Mouse (Mus musculus) kidney, embryonic 14.5 days (tissue): ENCODE data around the gene Itm2c. TPM values are rescaled to one million over a fixed set of nuclear protein-coding genes. Genes with fewer than 3 reads are reported as not detected.

Experiments
- ATAC-seq: fragments of 200-750 bp; cut with Nextera tagmentation; 2 replicates; pipeline ENCODE4 v1.8.0; 2017; ENCODE audit warnings: moderate number of reproducible peaks, mild to moderate bottlenecking, moderate TSS enrichment, moderate library complexity; ENCODE audit not compliant: low FRiP score, low TSS enrichment
- H3K27ac ChIP-seq: fragments of 300-500 bp; sonication (generic); 2 replicates; pipeline ENCODE4 v1.5.1; 2014; ENCODE audit warnings: low read depth, mild to moderate bottlenecking, low read length, moderate library complexity, mixed read lengths
- H3K27me3 ChIP-seq: fragments of 300-500 bp; sonication (generic); 2 replicates; pipeline ENCODE4 v1.6.1; 2014; ENCODE audit warnings: mild to moderate bottlenecking, low read length; ENCODE audit not compliant: control insufficient read depth, insufficient read depth
- H3K36me3 ChIP-seq: fragments of 300-500 bp; sonication (generic); 2 replicates; pipeline ENCODE4 v1.6.1; 2014; ENCODE audit warnings: low read length, mixed read lengths; ENCODE audit not compliant: control insufficient read depth, insufficient read depth
- H3K4me1 ChIP-seq: fragments of 300-500 bp; sonication (generic); 2 replicates; pipeline ENCODE4 v1.6.1; 2014; ENCODE audit warnings: low read length, mixed read lengths; ENCODE audit not compliant: control insufficient read depth, insufficient read depth
- H3K4me2 ChIP-seq: fragments of 300-500 bp; sonication (generic); replicated peaks from 2 replicates; pipeline ENCODE4 v1.6.1; 2014; ENCODE audit warnings: low read depth, mild to moderate bottlenecking, low read length
- H3K4me3 ChIP-seq: fragments of 300-500 bp; sonication (generic); 2 replicates; pipeline ENCODE4 v1.5.1; 2014; ENCODE audit warnings: mild to moderate bottlenecking, low read length
- H3K9ac ChIP-seq: fragments of 300-500 bp; sonication (generic); 2 replicates; pipeline ENCODE4 v1.6.1; 2014; ENCODE audit warnings: low read depth, mild to moderate bottlenecking, low read length, moderate library complexity
- H3K9me3 ChIP-seq: fragments of 300-500 bp; sonication (generic); 2 replicates; pipeline ENCODE4 v1.6.1; 2016; ENCODE audit warnings: low read length; ENCODE audit not compliant: control insufficient read depth
- WGBS: fragments of 180-500 bp; shearing (Covaris S2); extraction: QIAGEN DNeasy Blood & Tissue Kit; methylation state at CpG from one replicate; pipeline ENCODE4 v1.1.7; 2014; 5-methylcytosine and 5-hydroxymethylcytosine counted together
- polyA plus RNA-seq: library from polyadenylated mRNA; unstranded; fragments of >200 nt; fragmentation: Nextera tagmentation; extraction: Ambion mirVana; gene quantifications from 2 replicates; pipeline ENCODE4 v1.2.1, GENCODE M21; 2014

The Itm2c gene
- polyA plus RNA-seq, 1 experiment from 2014 or later, result 145 TPM

- 59% methylated on average over 12 of the region's 12 CpGs for WGBS
- no peak for ATAC-seq
- peaks cover 64% of the 10 kb centered on the region for H3K4me1 ChIP-seq
These were observed 3.0 kb downstream of the Itm2c start for GRCm38 (mm10) chr1:85896781-85897700.

GRCm38 (mm10) chr1:85897901-85898760 lies 4.0 kb downstream of the Itm2c start:
- Histone ChIP-seq H3K27me3 (no peaks in the 10 kb centered on the region), H3K4me3 (no peak overlapping the region), H3K9ac (no peak overlapping the region), H3K4me1 (peaks cover 67% of the 10 kb centered on the region), H3K4me2 (no peak overlapping the region), H3K27ac (peak overlapping the region; percentile 56; the same call in 1 of the 2 replicates), H3K36me3 (peaks cover 2% of the 10 kb centered on the region; the same call in 1 of the 2 replicates), H3K9me3 (no peaks in the 10 kb centered on the region)
- no peak for ATAC-seq
- 14% methylated on average over 8 of the region's 8 CpGs for WGBS

More at GRCm38 (mm10) chr1:85896781-85897700, 3.0 kb downstream of the Itm2c start:
- Histone ChIP-seq H3K4me3 (no peak overlapping the region; the same call in 1 of the 2 replicates), H3K27me3 (no peaks in the 10 kb centered on the region), H3K4me2 (peak overlapping the region; percentile 79; the same call in 1 of the 2 replicates), H3K9me3 (no peaks in the 10 kb centered on the region), H3K9ac (no peak overlapping the region), H3K36me3 (no peaks in the 10 kb centered on the region; the same call in 1 of the 2 replicates), H3K27ac (no peak overlapping the region)

- no peak overlapping the region for H3K4me3 ChIP-seq
- peak overlapping the region; percentile 56; the same call in 1 of the 2 replicates for H3K27ac ChIP-seq
- ATAC-seq, result no peak
- H3K36me3 ChIP-seq, result peaks cover 9% of the 10 kb centered on the region
- no peaks in the 10 kb centered on the region for H3K9me3 ChIP-seq
- H3K4me2 ChIP-seq, result no peak overlapping the region
- peaks cover 67% of the 10 kb centered on the region for H3K4me1 ChIP-seq
- whole genome bisulfite sequencing, result 37% methylated on average over 12 of the region's 12 CpGs
- H3K9ac ChIP-seq, result peak overlapping the region; percentile 12; the same call in 1 of the 2 replicates
- no peaks in the 10 kb centered on the region for H3K27me3 ChIP-seq
These were observed 4.8 kb downstream of the Itm2c start for GRCm38 (mm10) chr1:85898761-85899387.

- ATAC-seq, result no peak
- Histone ChIP-seq H3K27me3 (no peaks in the 10 kb centered on the region), H3K9ac (peak overlapping the region; percentile 12; the same call in 1 of the 2 replicates), H3K4me2 (no peak overlapping the region), H3K27ac (no peak overlapping the region), H3K4me3 (no peak overlapping the region), H3K36me3 (peaks cover 14% of the 10 kb centered on the region), H3K9me3 (no peaks in the 10 kb centered on the region), H3K4me1 (peaks cover 67% of the 10 kb centered on the region)
These were observed 5.3 kb downstream of the Itm2c start for GRCm38 (mm10) chr1:85899388-85899761.

GRCm38 (mm10) chr1:85900521-85901333 lies 6.6 kb downstream of the Itm2c start:
- Histone ChIP-seq H3K36me3 (peaks cover 27% of the 10 kb centered on the region), H3K4me2 (no peak overlapping the region), H3K4me3 (no peak overlapping the region), H3K9me3 (no peaks in the 10 kb centered on the region), H3K27me3 (no peaks in the 10 kb centered on the region), H3K27ac (peak overlapping the region; percentile 32; the same call in 1 of the 2 replicates), H3K4me1 (peaks cover 66% of the 10 kb centered on the region), H3K9ac (no peak overlapping the region)
- ATAC-seq, result no peak
- 46% methylated on average over 7 of the region's 7 CpGs for WGBS

GRCm38 (mm10) chr1:85901516-85902107 lies 7.5 kb downstream of the Itm2c start:
- 37% methylated on average over 3 of the region's 3 CpGs for WGBS
- no peak overlapping the region for H3K4me3 ChIP-seq
- peaks cover 57% of the 10 kb centered on the region for H3K4me1 ChIP-seq
- H3K36me3 ChIP-seq, result peaks cover 36% of the 10 kb centered on the region
- ATAC-seq, result peak; percentile 22; the same call in 1 of the 2 replicates
- H3K27ac ChIP-seq, result peak overlapping the region; percentile 55; the same call in 1 of the 2 replicates
- no peaks in the 10 kb centered on the region for H3K27me3 ChIP-seq
- H3K9ac ChIP-seq, result no peak overlapping the region
- H3K4me2 ChIP-seq, result no peak overlapping the region
- H3K9me3 ChIP-seq, result no peaks in the 10 kb centered on the region

GRCm38 (mm10) chr1:85902108-85902561 lies 8.1 kb downstream of the Itm2c start:
- Histone ChIP-seq H3K9ac (no peak overlapping the region), H3K9me3 (no peaks in the 10 kb centered on the region), H3K36me3 (peaks cover 41% of the 10 kb centered on the region), H3K27me3 (no peaks in the 10 kb centered on the region), H3K4me2 (no peak overlapping the region), H3K4me3 (no peak overlapping the region), H3K27ac (no peak overlapping the region; the same call in 1 of the 2 replicates), H3K4me1 (peaks cover 52% of the 10 kb centered on the region)
- WGBS, result 21% methylated on average over 7 of the region's 7 CpGs
- ATAC-seq, result peak; percentile 67
